Mouse (Mus musculus): ENCODE measurements around the gene Ripply2. TPM values are rescaled to one million over a fixed set of nuclear protein-coding genes. Genes with fewer than 3 reads are reported as not detected.
A peak's percentile ranks its signal among the peaks of the same experiment; 100 is the strongest.

The Ripply2 gene
- polyA plus RNA-seq, 1 experiment, result 8.9 TPM

- DNase-seq (ENCODE audit: extremely low spot score in 1 of 2, low spot score in 1 of 2), result peak; percentile 87 to 96
These were observed 6.6 kb downstream of the Ripply2 start, which contains the start of gene Cyb5r4 for GRCm38 (mm10) chr9:87021778-87022523. TSS of gene Cyb5r4 (plus strand) at chr9:87022014.

GRCm38 (mm10) chr9:87025764-87026163, 10.4 kb downstream of the Ripply2 start:
- DNase-seq (ENCODE audit: extremely low spot score in 1 of 2, low spot score in 1 of 2), result no peak

- DNase-seq (ENCODE audit: extremely low spot score in 1 of 2, low spot score in 1 of 2), result peak; percentile 45 to 90
These were observed 12.2 kb downstream of the Ripply2 start for GRCm38 (mm10) chr9:87027423-87028084.

- DNase-seq (ENCODE audit: extremely low spot score in 1 of 2, low spot score in 1 of 2), result no peak
These were observed 16.9 kb downstream of the Ripply2 start for GRCm38 (mm10) chr9:87032196-87032595.

GRCm38 (mm10) chr9:87034831-87035580, 19.7 kb downstream of the Ripply2 start:
- DNase-seq (ENCODE audit: extremely low spot score in 1 of 2, low spot score in 1 of 2), result no peak

- peak in 1 of 2 experiments; percentile 34 for DNase-seq (ENCODE audit: extremely low spot score in 1 of 2, low spot score in 1 of 2)
These were observed 34.1 kb downstream of the Ripply2 start for GRCm38 (mm10) chr9:87049425-87049824.

- DNase-seq (ENCODE audit: extremely low spot score in 1 of 2, low spot score in 1 of 2), result peak; percentile 12 to 50
These were observed 40.4 kb downstream of the Ripply2 start for GRCm38 (mm10) chr9:87055547-87056235.

- DNase-seq (ENCODE audit: extremely low spot score in 1 of 2, low spot score in 1 of 2), result no peak
These were observed 47.0 kb downstream of the Ripply2 start for GRCm38 (mm10) chr9:87062337-87062736.

- no peak for DNase-seq (ENCODE audit: extremely low spot score in 1 of 2, low spot score in 1 of 2)
These were observed 52.8 kb downstream of the Ripply2 start for GRCm38 (mm10) chr9:87068160-87068559.

Other genes with a start within 250 kb of the Ripply2 start
- 238 and 239 TPM in 2 replicates for gene Snap91, start 134.9 kb upstream of the Ripply2 start, polyA plus RNA-seq (2012; rRNA removed)
- 31.1 and 34.4 TPM in 2 replicates for gene Cyb5r4, start 6.5 kb downstream of the Ripply2 start, polyA plus RNA-seq (2012; rRNA removed)
- 5.5 TPM in 2 replicates for gene Mrap2, start 128.8 kb downstream of the Ripply2 start, polyA plus RNA-seq (2012; rRNA removed)
- gene Cep162, start 240.0 kb downstream of the Ripply2 start, polyA plus RNA-seq (2012; rRNA removed), result 6.1 and 6.2 TPM in 2 replicates